Mouse (Mus musculus) liver, embryonic 12.5 days (tissue): ENCODE data around the gene Adam15. TPM values are rescaled to one million over a fixed set of nuclear protein-coding genes. Genes with fewer than 3 reads are reported as not detected.

ENCODE experiments used
- ATAC-seq: fragments of 200-750 bp; cut with Nextera tagmentation; 2 replicates; pipeline ENCODE4 v1.8.0; 2017; ENCODE audit warnings: moderate number of reproducible peaks, mild to moderate bottlenecking, moderate library complexity
- H3K27ac ChIP-seq: fragments of 300-500 bp; sonication (generic); 2 replicates; pipeline ENCODE4 v1.5.1; 2016; ENCODE audit warnings: mild to moderate bottlenecking
- H3K27me3 ChIP-seq: fragments of 300-500 bp; sonication (generic); replicated peaks from 2 replicates; pipeline ENCODE4 v1.6.1; 2016; ENCODE audit warnings: mild to moderate bottlenecking, moderate library complexity
- H3K36me3 ChIP-seq: fragments of 300-500 bp; sonication (generic); 2 replicates; pipeline ENCODE4 v1.6.1; 2016; ENCODE audit warnings: mild to moderate bottlenecking, moderate library complexity
- H3K4me1 ChIP-seq: fragments of 300-500 bp; sonication (generic); 2 replicates; pipeline ENCODE4 v1.6.1; 2016
- H3K4me2 ChIP-seq: fragments of 300-500 bp; sonication (generic); 2 replicates; pipeline ENCODE4 v1.6.1; 2016; ENCODE audit warnings: mild to moderate bottlenecking, moderate library complexity
- H3K4me3 ChIP-seq: fragments of 300-500 bp; sonication (generic); 2 replicates; pipeline ENCODE4 v1.5.1; 2016; ENCODE audit warnings: mild to moderate bottlenecking, moderate library complexity
- H3K9ac ChIP-seq: fragments of 300-500 bp; sonication (generic); 2 replicates; pipeline ENCODE4 v1.6.1; 2016; ENCODE audit warnings: mild to moderate bottlenecking, moderate library complexity
- H3K9me3 ChIP-seq: fragments of 300-500 bp; sonication (generic); replicated peaks from 2 replicates; pipeline ENCODE4 v1.6.1; 2016; ENCODE audit warnings: mild to moderate bottlenecking, moderate library complexity
- WGBS: fragments of 180-500 bp; shearing (Covaris S2); methylation state at CpG from one replicate; pipeline ENCODE4 v1.1.7; 2016; ENCODE audit not compliant: insufficient replicate concordance; 5-methylcytosine and 5-hydroxymethylcytosine counted together
- polyA plus RNA-seq: library from polyadenylated mRNA; unstranded; fragments of >200 nt; fragmentation: Nextera tagmentation; extraction: Ambion mirVana; gene quantifications from 2 replicates; pipeline ENCODE4 v1.2.1, GENCODE M21; 2016

Adam15 gene
- polyA plus RNA-seq, 1 experiment from 2014 or later: 14.5 TPM

GRCm38 (mm10) chr3:89298908-89299307 is 50.9 kb downstream of the Adam15 start:
- Histone ChIP-seq H3K9me3 (no peaks in the 10 kb centered on the region), H3K9ac (no peak overlapping the region), H3K36me3 (no peaks in the 10 kb centered on the region), H3K27me3 (peaks cover 53% of the 10 kb centered on the region), H3K4me2 (no peak overlapping the region; the same call in 1 of the 2 replicates), H3K4me1 (no peaks in the 10 kb centered on the region), H3K4me3 (no peak overlapping the region), H3K27ac (no peak overlapping the region)
- 73% methylated on average over 6 of the region's 6 CpGs for WGBS
- ATAC-seq: no peak

- H3K36me3 ChIP-seq: no peaks in the 10 kb centered on the region
- ATAC-seq: no peak
- peaks cover 46% of the 10 kb centered on the region for H3K27me3 ChIP-seq
- H3K4me3 ChIP-seq: no peak overlapping the region
- H3K4me1 ChIP-seq: peaks cover 9% of the 10 kb centered on the region
- no peaks in the 10 kb centered on the region for H3K9me3 ChIP-seq
- H3K27ac ChIP-seq: no peak overlapping the region
- no peak overlapping the region for H3K4me2 ChIP-seq
- 72% methylated on average over 11 of the region's 11 CpGs for WGBS
- H3K9ac ChIP-seq: no peak overlapping the region
Observed at GRCm38 (mm10) chr3:89296761-89297396, 52.9 kb downstream of the Adam15 start.

- Histone ChIP-seq H3K9me3 (no peaks in the 10 kb centered on the region), H3K27ac (no peak overlapping the region), H3K27me3 (peaks cover 36% of the 10 kb centered on the region), H3K9ac (no peak overlapping the region), H3K36me3 (no peaks in the 10 kb centered on the region), H3K4me1 (peaks cover 10% of the 10 kb centered on the region), H3K4me2 (no peak overlapping the region), H3K4me3 (no peak overlapping the region)
- 49% methylated on average over 8 of the region's 8 CpGs for WGBS
- ATAC-seq: no peak
Observed at GRCm38 (mm10) chr3:89295685-89296230, 54.0 kb downstream of the Adam15 start.

GRCm38 (mm10) chr3:89294195-89294594 is 55.6 kb downstream of the Adam15 start:
- Histone ChIP-seq H3K36me3 (no peaks in the 10 kb centered on the region), H3K4me2 (no peak overlapping the region), H3K9me3 (no peaks in the 10 kb centered on the region), H3K27me3 (peaks cover 21% of the 10 kb centered on the region), H3K4me3 (no peak overlapping the region), H3K27ac (no peak overlapping the region), H3K4me1 (peaks cover 10% of the 10 kb centered on the region), H3K9ac (no peak overlapping the region)
- no peak for ATAC-seq
- 65% methylated on average over 5 of the region's 5 CpGs for WGBS

GRCm38 (mm10) chr3:89293247-89293918 is 56.4 kb downstream of the Adam15 start:
- no peak overlapping the region for H3K9ac ChIP-seq
- 77% methylated on average over 11 of the region's 11 CpGs for WGBS
- no peak for ATAC-seq
- no peak overlapping the region for H3K27ac ChIP-seq
- H3K27me3 ChIP-seq: peaks cover 21% of the 10 kb centered on the region
- H3K4me1 ChIP-seq: peaks cover 15% of the 10 kb centered on the region
- H3K9me3 ChIP-seq: no peaks in the 10 kb centered on the region
- H3K4me3 ChIP-seq: no peak overlapping the region
- H3K36me3 ChIP-seq: no peaks in the 10 kb centered on the region
- H3K4me2 ChIP-seq: no peak overlapping the region

GRCm38 (mm10) chr3:89292303-89292702 is 57.5 kb downstream of the Adam15 start:
- WGBS: 61% methylated on average over 5 of the region's 5 CpGs
- Histone ChIP-seq H3K9me3 (no peaks in the 10 kb centered on the region), H3K36me3 (no peaks in the 10 kb centered on the region), H3K4me3 (no peak overlapping the region), H3K4me2 (no peak overlapping the region), H3K4me1 (peaks cover 16% of the 10 kb centered on the region), H3K27me3 (peaks cover 24% of the 10 kb centered on the region), H3K9ac (no peak overlapping the region), H3K27ac (no peak overlapping the region)
- no peak for ATAC-seq

GRCm38 (mm10) chr3:89291874-89292273 is 57.9 kb downstream of the Adam15 start:
- H3K27ac ChIP-seq: no peak overlapping the region
- peaks cover 24% of the 10 kb centered on the region for H3K27me3 ChIP-seq
- WGBS: 29% methylated on average over 10 of the region's 10 CpGs
- H3K4me3 ChIP-seq: no peak overlapping the region
- H3K4me2 ChIP-seq: no peak overlapping the region
- H3K9me3 ChIP-seq: no peaks in the 10 kb centered on the region
- no peaks in the 10 kb centered on the region for H3K36me3 ChIP-seq
- no peak for ATAC-seq
- H3K4me1 ChIP-seq: peaks cover 16% of the 10 kb centered on the region
- no peak overlapping the region for H3K9ac ChIP-seq

Other genes with a start within 250 kb of the Adam15 start
- gene Gm43738, start 248.9 kb downstream of the Adam15 start, polyA plus RNA-seq: 0.06 TPM in 1 of 2 replicates, not detected in the other
- gene Fdps, start 248.0 kb downstream of the Adam15 start, polyA plus RNA-seq: 284 and 291 TPM in 2 replicates
- gene Pklr, start 213.9 kb downstream of the Adam15 start, polyA plus RNA-seq: 162 and 171 TPM in 2 replicates
- gene Hcn3, start 189.8 kb downstream of the Adam15 start, polyA plus RNA-seq: 0.81 and 0.86 TPM in 2 replicates
- gene Clk2, start 185.2 kb downstream of the Adam15 start, polyA plus RNA-seq: 21.1 and 21.2 TPM in 2 replicates
- 79.8 and 86.3 TPM in 2 replicates for gene Scamp3, start 172.5 kb downstream of the Adam15 start, polyA plus RNA-seq
- 5.3 and 6.6 TPM in 2 replicates for gene Fam189b, start 166.9 kb downstream of the Adam15 start, polyA plus RNA-seq
- gene Gba, start 147.1 kb downstream of the Adam15 start, polyA plus RNA-seq: 26.6 and 26.7 TPM in 2 replicates
- gene Thbs3, start 134.8 kb downstream of the Adam15 start, polyA plus RNA-seq: 1.7 and 3.1 TPM in 2 replicates
- 160 and 167 TPM in 2 replicates for gene Mtx1, start 122.9 kb downstream of the Adam15 start, polyA plus RNA-seq
- gene Muc1, start 120.9 kb downstream of the Adam15 start, polyA plus RNA-seq: 0.13 TPM in 1 of 2 replicates, not detected in the other
- 170 and 187 TPM in 2 replicates for gene Krtcap2, start 104.0 kb downstream of the Adam15 start, polyA plus RNA-seq
- 0.31 and 0.38 TPM in 2 replicates for gene Trim46, start 103.7 kb downstream of the Adam15 start, polyA plus RNA-seq
- 72.3 and 73.6 TPM in 2 replicates for gene Dpm3, start 90.6 kb downstream of the Adam15 start, polyA plus RNA-seq
- 19.3 and 21.6 TPM in 2 replicates for gene Slc50a1, start 79.4 kb downstream of the Adam15 start, polyA plus RNA-seq
- 5.2 and 5.3 TPM in 2 replicates for gene Efna1, start 68.9 kb downstream of the Adam15 start, polyA plus RNA-seq
- 0.65 and 1.0 TPM in 2 replicates for gene Efna3, start 27.0 kb downstream of the Adam15 start, polyA plus RNA-seq
- gene Efna4, start 12.0 kb downstream of the Adam15 start, polyA plus RNA-seq: 2.1 and 2.3 TPM in 2 replicates
- 0.05 and 0.06 TPM in 2 replicates for gene Dcst2, start 12.0 kb upstream of the Adam15 start, polyA plus RNA-seq
- not detected in 2 replicates for gene Dcst1, start 15.3 kb upstream of the Adam15 start, polyA plus RNA-seq
- 1.2 and 1.6 TPM in 2 replicates for gene Zbtb7b, start 44.8 kb upstream of the Adam15 start, polyA plus RNA-seq
- not detected in 2 replicates for gene Lenep, start 52.8 kb upstream of the Adam15 start, polyA plus RNA-seq
- gene Flad1, start 61.9 kb upstream of the Adam15 start, polyA plus RNA-seq: 21.6 and 22.9 TPM in 2 replicates
- gene Cks1b, start 68.4 kb upstream of the Adam15 start, polyA plus RNA-seq: 310 and 316 TPM in 2 replicates
- gene Shc1, start 68.4 kb upstream of the Adam15 start, polyA plus RNA-seq: 56.8 and 63.3 TPM in 2 replicates
- gene Pygo2, start 80.2 kb upstream of the Adam15 start, polyA plus RNA-seq: 22.7 and 23.1 TPM in 2 replicates
- gene Pbxip1, start 86.7 kb upstream of the Adam15 start, polyA plus RNA-seq: 8.3 and 9.2 TPM in 2 replicates
- gene Pmvk, start 104.5 kb upstream of the Adam15 start, polyA plus RNA-seq: 39.1 and 40.5 TPM in 2 replicates
- 0.12 TPM in 1 of 2 replicates, not detected in the other for gene Kcnn3, start 170.2 kb upstream of the Adam15 start, polyA plus RNA-seq